Mouse (Mus musculus) hematopoietic stem cell, adult 5-6 weeks (primary cell): ENCODE data around the gene Klri2. TPM values are rescaled to one million over a fixed set of nuclear protein-coding genes. Genes with fewer than 3 reads are reported as not detected.
"Not testable (repeated sequence)": the region's sequence is repeated elsewhere in the genome, so short reads cannot be mapped to it uniquely, and the experiment has no call there.

Source experiments
- ATAC-seq, 2 experiments: fragments of 125-278 bp in 1 of 2; replicated peaks in 1 of 2; 2 replicates each; pipeline ENCODE4 v1.8.0; 2016 to 2017; ENCODE audit warnings: inconsistent platforms in 2 of 2, mild to moderate bottlenecking in 2 of 2, moderate number of reproducible peaks in 2 of 2, low read depth in 1 of 2, moderate TSS enrichment in 1 of 2; ENCODE audit not compliant: low FRiP score in 2 of 2, poor library complexity in 2 of 2, severe bottlenecking in 2 of 2, insufficient read depth in 1 of 2, low TSS enrichment in 1 of 2
- total RNA-seq: library from RNA; stranded (forward); fragments of 172-1452, 232-1000 nt; gene quantifications from 2 replicates; pipeline ENCODE4 v1.2.3, GENCODE M21; 2017

The Klri2 gene
- total RNA-seq, result 0.15 and 0.38 TPM in 2 replicates

GRCm38 (mm10) chr6:129740069-129740721 lies at the start of gene Klri2:
Klri2 (minus strand) TSS chr6:129740484.
- peak; percentile 51 to 62; a peak in 3 of 4 replicates for ATAC-seq

GRCm38 (mm10) chr6:129784170-129784569 lies 43.9 kb upstream of the Klri2 start, which contains the start of gene Gm156:
Gm156 (minus strand) TSS chr6:129784270.
- not testable (repeated sequence) for ATAC-seq

- peak; percentile 29 to 35; a peak in 3 of 4 replicates for ATAC-seq
Observed at GRCm38 (mm10) chr6:129747654-129748032, 7.4 kb upstream of the Klri2 start.

GRCm38 (mm10) chr6:129747016-129747653 lies 6.9 kb upstream of the Klri2 start:
- peak; percentile 100 for ATAC-seq

DNA sequence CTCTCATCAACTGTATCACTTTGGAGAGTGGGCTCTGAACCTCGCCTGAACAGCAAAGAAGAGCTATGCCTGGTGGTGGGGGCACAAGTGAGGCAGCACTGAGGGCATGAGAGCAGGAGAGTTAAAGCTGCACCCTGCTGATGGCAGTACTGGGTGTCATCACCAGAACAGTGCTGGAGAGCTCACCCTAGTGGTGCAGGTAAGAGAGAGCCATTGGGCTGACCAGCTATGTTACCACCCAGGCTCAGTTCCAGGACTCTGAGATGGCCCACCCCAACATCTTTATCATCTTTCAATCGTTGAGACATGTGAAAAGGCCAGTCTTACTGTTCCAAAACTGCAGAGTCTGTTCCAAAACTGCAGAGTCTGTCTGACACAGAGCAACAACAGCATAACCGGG lies 5.9 kb upstream of the Klri2 start:
- ATAC-seq, result no peak

DNA sequence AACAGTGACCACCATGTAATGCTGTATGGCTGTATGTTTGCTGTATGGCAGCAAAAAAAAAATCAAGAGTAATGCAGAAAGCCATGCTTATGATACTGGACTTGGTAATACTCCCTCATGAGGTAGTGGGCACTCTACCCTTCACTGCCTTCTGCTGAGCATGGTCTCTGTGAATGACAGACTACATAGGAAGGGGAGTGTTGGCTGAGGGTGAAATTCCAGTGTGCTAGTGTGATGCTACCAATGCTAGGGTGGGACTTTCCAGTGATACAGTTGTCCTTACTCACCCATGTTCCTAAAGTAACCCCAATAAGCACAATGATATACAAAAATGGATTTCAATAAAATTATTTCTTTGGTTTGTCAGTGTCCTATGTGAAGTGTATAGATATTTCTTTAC lies 3.9 kb downstream of the Klri2 start:
- ATAC-seq, result no peak

DNA sequence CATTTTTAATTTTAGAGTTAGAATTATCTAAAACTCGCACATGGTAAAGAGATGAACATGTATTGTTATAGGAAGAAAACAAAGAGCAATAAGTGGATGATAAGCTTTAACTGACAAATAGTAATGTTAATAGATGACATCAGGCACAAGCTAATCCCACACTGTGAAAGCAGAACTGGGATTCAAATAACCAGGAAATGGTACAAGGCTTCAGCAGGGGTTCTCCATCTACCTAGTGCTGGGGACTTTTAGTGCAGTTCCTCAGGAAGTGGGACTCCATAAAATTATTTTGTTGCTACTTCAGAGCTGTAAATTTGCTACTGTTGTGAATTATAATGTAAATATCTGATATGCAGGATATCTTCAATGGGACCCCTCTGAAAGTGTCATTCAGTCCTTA lies 13.0 kb downstream of the Klri2 start:
- no peak for ATAC-seq

GRCm38 (mm10) chr6:129721390-129721789 lies 18.9 kb downstream of the Klri2 start:
- ATAC-seq, result no peak

DNA sequence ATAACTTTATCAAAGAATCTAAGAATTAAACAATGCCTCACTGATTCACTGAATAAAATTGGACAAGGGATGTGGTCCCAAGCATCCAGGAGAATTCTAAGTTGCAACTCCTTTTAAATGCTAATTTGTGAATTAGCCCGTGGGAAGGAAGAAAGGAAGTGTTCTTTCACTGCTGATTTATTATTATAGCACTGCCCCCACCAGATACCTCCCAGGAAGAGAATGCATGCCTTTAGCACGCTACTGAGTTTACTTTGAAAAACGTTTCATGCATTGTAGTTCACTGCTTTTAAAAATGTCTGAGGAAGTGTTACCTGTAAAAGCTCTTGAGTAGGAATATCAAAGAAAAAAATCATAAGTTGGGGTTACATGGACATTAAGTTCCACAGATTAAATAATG lies 19.8 kb downstream of the Klri2 start:
- ATAC-seq, result no peak

DNA sequence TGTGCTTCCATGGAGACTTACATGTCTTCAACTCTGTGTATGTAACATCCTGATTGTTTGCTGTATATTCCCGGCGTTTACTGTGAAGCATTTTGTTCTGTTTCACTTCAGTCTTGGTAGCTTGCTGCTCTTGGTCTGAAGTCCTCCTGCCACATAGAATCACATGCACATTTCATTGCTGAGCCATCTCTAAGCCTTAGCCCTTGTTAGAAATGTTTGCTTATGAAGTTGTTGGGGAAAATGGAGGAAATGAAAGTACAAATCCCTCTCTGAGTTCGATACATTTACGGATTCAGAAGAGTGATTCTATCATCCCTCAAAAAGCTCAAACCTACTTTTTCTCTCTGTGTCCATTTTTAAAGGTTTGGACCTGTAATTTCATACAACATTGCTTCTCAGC lies 23.3 kb downstream of the Klri2 start, which contains the start of gene Klri1:
Gene Klri1 (minus strand): TSS at position 101 of the 400 bp plus-strand sequence.
- no peak for ATAC-seq

DNA sequence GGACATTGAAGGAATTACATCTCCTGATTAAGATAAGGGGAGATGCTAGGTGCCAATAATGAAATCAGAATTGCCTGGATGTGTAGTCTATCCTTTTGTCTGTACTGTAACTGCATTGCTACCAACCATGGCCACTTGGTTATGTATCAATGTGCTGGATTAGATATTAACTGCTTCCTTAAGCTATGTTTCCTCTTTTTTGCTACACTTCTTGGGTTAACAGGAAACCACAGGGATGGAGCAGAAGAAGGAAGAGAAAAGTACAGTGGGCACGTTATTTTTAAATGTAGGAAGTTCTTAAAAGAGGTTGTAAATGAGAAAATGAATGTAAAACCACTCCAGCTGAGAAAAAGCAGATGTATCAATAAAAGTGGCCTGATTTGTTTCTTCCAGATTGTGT lies 26.7 kb downstream of the Klri2 start:
- peak; percentile 85 to 96 for ATAC-seq

DNA sequence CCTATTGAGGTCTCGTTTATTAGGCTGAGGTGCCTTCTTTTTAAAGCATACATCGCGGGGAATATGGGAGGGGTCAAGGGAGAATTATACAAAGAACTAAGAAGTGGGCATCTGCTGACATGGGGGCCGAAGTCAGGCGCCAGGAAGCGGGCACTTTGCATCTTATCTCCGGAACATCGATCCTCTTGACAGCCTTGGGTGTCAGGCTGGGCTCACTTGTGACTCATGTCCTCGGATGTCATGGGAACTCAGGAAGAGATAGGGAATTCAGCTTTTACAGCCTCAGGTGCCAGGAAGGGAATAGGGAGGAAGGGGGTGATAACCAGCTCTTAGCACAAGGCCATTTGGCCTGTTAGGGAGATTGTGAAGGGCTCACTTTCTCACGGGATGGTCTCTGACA lies 48.8 kb downstream of the Klri2 start:
- not testable (repeated sequence) for ATAC-seq

DNA sequence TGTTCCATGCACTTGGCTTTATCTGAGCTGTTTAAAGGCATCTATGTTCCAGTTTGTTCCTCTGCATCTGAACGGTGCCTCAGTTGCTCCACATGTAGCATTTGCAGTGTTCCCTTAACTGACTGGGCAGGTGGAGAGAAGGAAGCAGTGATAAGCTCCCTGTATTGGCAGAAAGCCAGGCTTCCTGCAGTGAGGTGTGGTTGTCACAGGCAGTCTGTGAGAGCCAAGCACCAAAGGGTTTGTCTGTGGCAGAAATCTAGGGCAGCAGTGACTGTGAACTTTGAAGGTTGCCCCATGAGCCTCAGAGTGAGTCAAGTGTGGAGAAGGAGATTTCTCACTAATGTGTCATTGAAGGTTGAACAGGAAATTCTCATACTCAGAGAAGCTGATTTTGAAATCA lies 59.9 kb downstream of the Klri2 start:
- peak in 1 of 2 experiments; percentile 60; a peak in 1 of 4 replicates for ATAC-seq

Other genes with a start within 250 kb of the Klri2 start
- 0.55 and 6.5 TPM in 2 replicates for gene Olr1, start 233.3 kb downstream of the Klri2 start, total RNA-seq
- gene Tmem52b, start 227.9 kb downstream of the Klri2 start, total RNA-seq, result not detected in 2 replicates
- gene Gabarapl1, start 207.3 kb downstream of the Klri2 start, total RNA-seq, result 147 and 152 TPM in 2 replicates
- 0.31 TPM in 1 of 2 replicates, not detected in the other for gene Klre1, start 162.6 kb downstream of the Klri2 start, total RNA-seq
- gene Klrd1, start 148.7 kb downstream of the Klri2 start, total RNA-seq, result 2.4 and 9.5 TPM in 2 replicates
- gene Klrk1, start 116.6 kb downstream of the Klri2 start, total RNA-seq, result 5.2 and 7.7 TPM in 2 replicates
- not detected in 2 replicates for gene Klrc3, start 97.1 kb downstream of the Klri2 start, total RNA-seq
- gene Klrc2, start 79.8 kb downstream of the Klri2 start, total RNA-seq, result 0.40 and 1.2 TPM in 2 replicates
- 1.0 and 3.1 TPM in 2 replicates for gene Klrc1, start 61.5 kb downstream of the Klri2 start, total RNA-seq
- gene Klri1, start 23.4 kb downstream of the Klri2 start, total RNA-seq, result not detected in 2 replicates
- not detected in 2 replicates for gene Gm156, start 43.8 kb upstream of the Klri2 start, total RNA-seq
- gene Gm17631, start 122.2 kb upstream of the Klri2 start, total RNA-seq, result not detected in 2 replicates
- 5.0 TPM in 1 of 2 replicates, not detected in the other for gene Klra17, start 136.2 kb upstream of the Klri2 start, total RNA-seq
- 2.1 TPM in 1 of 2 replicates, not detected in the other for gene Klra5, start 177.2 kb upstream of the Klri2 start, total RNA-seq